In the genomic region with DNA sequence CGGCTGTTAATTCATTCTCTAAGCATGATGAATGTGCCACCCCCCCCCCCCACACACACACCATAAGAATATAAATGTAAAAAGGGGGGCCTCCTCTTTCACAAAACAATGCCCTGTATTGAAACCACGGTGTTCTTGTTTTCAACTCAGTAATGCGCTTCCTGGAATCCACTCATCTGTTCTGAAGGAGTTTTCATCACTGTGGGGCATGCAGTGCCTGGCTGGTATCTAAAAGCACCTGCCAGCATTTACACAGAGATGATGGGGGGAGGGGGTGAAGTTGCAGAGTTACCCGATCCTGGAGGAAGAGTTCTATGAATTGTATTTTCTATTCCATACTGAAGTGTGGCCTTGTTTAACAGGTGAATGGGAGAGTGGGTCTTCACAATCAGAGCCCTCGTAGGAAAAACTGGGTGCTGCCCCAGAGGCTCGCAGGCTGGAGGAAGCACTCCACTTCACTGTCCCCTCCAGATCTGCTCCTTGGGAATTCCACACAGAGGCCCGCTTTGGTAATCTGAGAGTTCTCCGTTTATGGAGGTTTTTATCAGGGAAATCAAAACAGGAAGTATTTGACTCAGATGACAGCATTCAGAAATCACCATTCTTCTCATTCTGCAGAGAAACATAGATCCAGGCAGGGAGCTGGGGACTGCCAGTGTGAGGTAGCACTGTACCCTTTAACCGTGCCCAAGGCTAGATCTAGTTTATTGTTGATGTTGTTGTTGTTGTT, we compare ENCODE assay signal across 23 mouse cellular contexts. TPM values are rescaled to one million over a fixed set of nuclear protein-coding genes. Genes with fewer than 3 reads are reported as not detected.
DNase-seq lines count a peak whose midpoint lies in the region; ATAC-seq lines count a peak whose summit lies in the region.
"Had no signal": no experiment of that assay in that cellular context is flagged by ENCODE, and none has a peak within 500 bp of the region (broad histone marks: within the 10 kb centered on the region; RNA-seq: fewer than 3 reads in every experiment).

No protein-coding gene starts in this region.

- no peak for ATAC-seq in heart, embryonic 12.5 days (ENCODE audit: insufficient number of reproducible peaks, low FRiP score)
- ATAC-seq in midbrain, embryonic 11.5 days (ENCODE audit: low FRiP score), result no peak
- ATAC-seq in midbrain, embryonic 14.5 days (ENCODE audit: low FRiP score, low TSS enrichment), result no peak
- no peak; the same call in 1 of the 2 replicates for ATAC-seq in lung, embryonic 15.5 days (ENCODE audit: borderline replicate concordance, extremely low read depth, low FRiP score, low TSS enrichment)
- ATAC-seq: forebrain, postnatal 0 days; midbrain, embryonic 13.5 days had no signal

- no peaks in the 10 kb centered on the region for H3K36me3 ChIP-seq in heart, embryonic 12.5 days
- no peaks in the 10 kb centered on the region for H3K36me3 ChIP-seq in midbrain, embryonic 11.5 days (ENCODE audit: control insufficient read depth, insufficient read depth, low read length)
- H3K36me3 ChIP-seq in midbrain, embryonic 14.5 days (ENCODE audit: control insufficient read depth, insufficient read depth, low read length), result no peaks in the 10 kb centered on the region
- H3K36me3 ChIP-seq in lung, embryonic 15.5 days, result no peaks in the 10 kb centered on the region
- H3K36me3 ChIP-seq: hindbrain, embryonic 15.5 days; limb, embryonic 15.5 days; liver, embryonic 15.5 days; midbrain, embryonic 13.5 days; neural tube, embryonic 13.5 days; stomach, embryonic 15.5 days had no signal

- no peaks in the 10 kb centered on the region for H3K9me3 ChIP-seq in heart, embryonic 12.5 days (replicated peaks)
- H3K9me3 ChIP-seq in midbrain, embryonic 11.5 days (ENCODE audit: control insufficient read depth, low read length), result no peaks in the 10 kb centered on the region
- no peaks in the 10 kb centered on the region for H3K9me3 ChIP-seq in midbrain, embryonic 14.5 days (ENCODE audit: control insufficient read depth, low read length)
- no peaks in the 10 kb centered on the region for H3K9me3 ChIP-seq in lung, embryonic 15.5 days
- H3K9me3 ChIP-seq: hindbrain, embryonic 15.5 days; limb, embryonic 15.5 days; liver, embryonic 15.5 days; midbrain, embryonic 13.5 days; neural tube, embryonic 13.5 days; stomach, embryonic 15.5 days had no signal

- H3K4me1 ChIP-seq in heart, embryonic 12.5 days (replicated peaks), result peaks cover 20% of the 10 kb centered on the region
- H3K4me1 ChIP-seq in midbrain, embryonic 11.5 days (ENCODE audit: control insufficient read depth, insufficient read depth, low read length), result peaks cover 8% of the 10 kb centered on the region; the same call in 1 of the 2 replicates
- H3K4me1 ChIP-seq in midbrain, embryonic 14.5 days (ENCODE audit: control insufficient read depth, insufficient read depth, low read length), result 0 out of 2 replicates have a peak, but pooled peaks cover 3% of the 10 kb centered on the region
- H3K4me1 ChIP-seq in lung, embryonic 15.5 days, result peaks cover 48% of the 10 kb centered on the region
- H3K4me1 ChIP-seq: neural tube, embryonic 13.5 days; stomach, embryonic 15.5 days had no signal

- no peak overlapping the region for H3K27ac ChIP-seq in heart, embryonic 12.5 days (ENCODE audit: poor library complexity, severe bottlenecking)
- no peak overlapping the region for H3K27ac ChIP-seq in midbrain, embryonic 11.5 days (ENCODE audit: low read depth, low read length)
- no peak overlapping the region for H3K27ac ChIP-seq in midbrain, embryonic 14.5 days (replicated peaks; ENCODE audit: low read depth, low read length)
- H3K27ac ChIP-seq in lung, embryonic 15.5 days, result no peak overlapping the region; the same call in 1 of the 2 replicates
- H3K27ac ChIP-seq: gastrocnemius, adult 2 months; hindbrain, embryonic 15.5 days; limb, embryonic 15.5 days; liver, embryonic 15.5 days; midbrain, embryonic 13.5 days; neural tube, embryonic 13.5 days; stomach, embryonic 15.5 days had no signal

- WGBS in heart, embryonic 12.5 days, result 38% methylated on average over 9 of the region's 9 CpGs
- 67% methylated on average over 9 of the region's 9 CpGs for WGBS in midbrain, embryonic 11.5 days
- 60% methylated on average over 9 of the region's 9 CpGs for WGBS in midbrain, embryonic 14.5 days
- 24% methylated on average over 9 of the region's 9 CpGs for WGBS in lung, embryonic 15.5 days

- DNase-seq in heart, postnatal 4 days, result no peak
- DNase-seq in midbrain, embryonic 11.5 days (ENCODE audit: low spot score, missing footprints), result peak; percentile 75
- DNase-seq in midbrain, embryonic 14.5 days, result no peak
- DNase-seq in layer of hippocampus, postnatal 10 days (ENCODE audit: low spot score in 2 of 2), result no peak
- DNase-seq in left cerebral cortex, adult 11 months (ENCODE audit: low spot score), result no peak
- DNase-seq: cerebellum, adult 8-10 months; forebrain, postnatal 0 days; gastrocnemius, adult 2 months; kidney, adult 9 months; layer of hippocampus, postnatal 36 days; right cerebral cortex, postnatal 14 days; thymus, adult 18-20 months; thymus, postnatal 4 days had no signal

- no peak overlapping the region for H3K9ac ChIP-seq in heart, embryonic 12.5 days
- H3K9ac ChIP-seq in midbrain, embryonic 11.5 days (ENCODE audit: low read length), result no peak overlapping the region
- H3K9ac ChIP-seq in midbrain, embryonic 14.5 days (replicated peaks; ENCODE audit: low read length), result no peak overlapping the region
- H3K9ac ChIP-seq in lung, embryonic 15.5 days, result no peak overlapping the region
- H3K9ac ChIP-seq: forebrain, postnatal 0 days; hindbrain, embryonic 15.5 days; limb, embryonic 15.5 days; liver, embryonic 15.5 days; midbrain, embryonic 13.5 days; neural tube, embryonic 13.5 days; stomach, embryonic 15.5 days had no signal

- no peak overlapping the region for H3K4me3 ChIP-seq in heart, embryonic 12.5 days
- H3K4me3 ChIP-seq in midbrain, embryonic 11.5 days (ENCODE audit: low read depth, low read length), result no peak overlapping the region
- no peak overlapping the region for H3K4me3 ChIP-seq in midbrain, embryonic 14.5 days (replicated peaks; ENCODE audit: low read depth, low read length)
- H3K4me3 ChIP-seq in lung, embryonic 15.5 days, result no peak overlapping the region
- H3K4me3 ChIP-seq: erythroblast, embryonic 14.5 days; gastrocnemius, adult 2 months; hindbrain, embryonic 15.5 days; limb, embryonic 15.5 days; liver, embryonic 15.5 days; midbrain, embryonic 13.5 days; neural tube, embryonic 13.5 days; stomach, embryonic 15.5 days had no signal

- H3K27me3 ChIP-seq in heart, embryonic 12.5 days (replicated peaks), result no peaks in the 10 kb centered on the region
- no peaks in the 10 kb centered on the region for H3K27me3 ChIP-seq in midbrain, embryonic 11.5 days (ENCODE audit: control insufficient read depth, insufficient read depth, low read length)
- no peaks in the 10 kb centered on the region for H3K27me3 ChIP-seq in midbrain, embryonic 14.5 days (ENCODE audit: control insufficient read depth, insufficient read depth, low read length)
- no peaks in the 10 kb centered on the region for H3K27me3 ChIP-seq in lung, embryonic 15.5 days
- H3K27me3 ChIP-seq: hindbrain, embryonic 15.5 days; limb, embryonic 15.5 days; liver, embryonic 15.5 days; midbrain, embryonic 13.5 days; neural tube, embryonic 13.5 days; stomach, embryonic 15.5 days had no signal

- H3K4me2 ChIP-seq in heart, embryonic 12.5 days, result 0 out of 2 replicates have a peak overlapping the region, but pooled peaks have one; percentile 9
- H3K4me2 ChIP-seq in midbrain, embryonic 11.5 days, result no peak overlapping the region
- no peak overlapping the region for H3K4me2 ChIP-seq in midbrain, embryonic 14.5 days (ENCODE audit: low read length)
- peak overlapping the region; percentile 26 for H3K4me2 ChIP-seq in lung, embryonic 15.5 days
- H3K4me2 ChIP-seq: heart, embryonic 11.5 days; hindbrain, embryonic 15.5 days; limb, embryonic 15.5 days; liver, embryonic 15.5 days; midbrain, embryonic 13.5 days; neural tube, embryonic 13.5 days; stomach, embryonic 15.5 days had no signal

RNA-seq across cellular contexts. Expression of gene Prr5l, which starts 52.5 kb away (rescaled TPM):
- 10.0 and 10.3 TPM in 2 replicates for polyA plus RNA-seq in heart, embryonic 12.5 days (2016; fragmentation: Nextera tagmentation; extraction: Ambion mirVana)
- total RNA-seq in heart, postnatal 4 days (2021), result 1 to 10 TPM; 3.8 to 4.6 TPM
- 12.6 and 15.5 TPM in 2 replicates for polyA plus RNA-seq in midbrain, embryonic 11.5 days (2014; fragmentation: Nextera tagmentation; extraction: Ambion mirVana)
- 2.5 and 4.9 TPM in 2 replicates for polyA plus RNA-seq in midbrain, embryonic 14.5 days (2014; fragmentation: Nextera tagmentation; extraction: Ambion mirVana)
- 40.5 and 41.7 TPM in 2 replicates for polyA plus RNA-seq in lung, embryonic 15.5 days (2015; fragmentation: Nextera tagmentation; extraction: Ambion mirVana)
- total RNA-seq in layer of hippocampus, postnatal 10 days (2021), result 1 to 10 TPM; 2.9 to 5.5 TPM

RNA-seq across cellular contexts. Expression of gene Commd9, which starts 55.7 kb away (rescaled TPM):
- polyA plus RNA-seq in heart, embryonic 12.5 days (2016; fragmentation: Nextera tagmentation; extraction: Ambion mirVana), result 50.5 and 50.7 TPM in 2 replicates
- 10 to 100 TPM; 28.4 to 30.1 TPM for total RNA-seq in heart, postnatal 4 days (2021)
- 69.8 and 75.0 TPM in 2 replicates for polyA plus RNA-seq in midbrain, embryonic 11.5 days (2014; fragmentation: Nextera tagmentation; extraction: Ambion mirVana)
- polyA plus RNA-seq in midbrain, embryonic 14.5 days (2014; fragmentation: Nextera tagmentation; extraction: Ambion mirVana), result 109 and 110 TPM in 2 replicates
- polyA plus RNA-seq in lung, embryonic 15.5 days (2015; fragmentation: Nextera tagmentation; extraction: Ambion mirVana), result 58.8 and 64.6 TPM in 2 replicates
- 10 to 100 TPM; 39.1 to 39.3 TPM for total RNA-seq in layer of hippocampus, postnatal 10 days (2021)

Comparison
In these comparisons a context has a peak if more than half of its experiments do, and no peak if none do; other contexts are left out.
1. H3K4me2 ChIP-seq: peak in heart, embryonic 12.5 days (single experiment) and lung, embryonic 15.5 days (single experiment); none in midbrain, embryonic 11.5 days (single experiment) and midbrain, embryonic 14.5 days (single experiment).